Mouse (Mus musculus) CH12.LX (cell line): Measurements from ENCODE around the gene Gm11084.

Source experiments
- CHD1 ChIP-seq: IDR thresholded peaks from 2 replicates; pipeline ENCODE4 v1.6.1; 2012; ENCODE audit warnings: low read depth, low read length, improper control_type of control experiment, inconsistent platforms
- CTCF ChIP-seq, 2 experiments: IDR thresholded peaks in 1 of 2; conservative IDR thresholded peaks in 1 of 2; 2 replicates each; pipeline ENCODE4 v1.5.1; 2011 to 2012; ENCODE audit warnings: low read depth in 2 of 2, low read length in 2 of 2, improper control_type of control experiment in 1 of 2, inconsistent platforms in 1 of 2, mild to moderate bottlenecking in 1 of 2, moderate library complexity in 1 of 2
- EP300 ChIP-seq: IDR thresholded peaks from 2 replicates; pipeline ENCODE4 v1.6.1; 2011; ENCODE audit warnings: low read length, improper control_type of control experiment
- IRF4 ChIP-seq: IDR thresholded peaks from 2 replicates; pipeline ENCODE4 v1.6.1; 2014; ENCODE audit warnings: low read depth, mild to moderate bottlenecking, inconsistent platforms, low read length, improper control_type of control experiment
- JUND ChIP-seq: conservative IDR thresholded peaks from 2 replicates; pipeline ENCODE4 v1.6.1; 2011; ENCODE audit warnings: low read depth, low read length, improper control_type of control experiment
- MXI1 ChIP-seq: IDR thresholded peaks from 2 replicates; pipeline ENCODE4 v1.6.1; 2011; ENCODE audit warnings: mild to moderate bottlenecking, low read depth, low read length, improper control_type of control experiment

GRCm38 (mm10) chr2:73021046-73021445 lies 34.5 kb upstream of the Gm11084 start:
- TF ChIP-seq CTCF (conservative IDR thresholded peaks at IDR 0.05 in 1 of 2, IDR thresholded peaks at IDR 0.05 in 1 of 2; ENCODE audit: low read depth in 2 of 2, low read length in 2 of 2) (no peak), EP300 (no peak), CHD1 (no peak), IRF4 (no peak), MXI1 (no peak), JUND (no peak)
